Mouse (Mus musculus) c-Kit-positive CD71-positive TER-119-negative erythroid progenitor cells, embryonic 14.5 days (primary cell): ENCODE data around the gene Pfkfb4.

ENCODE experiments used
- DNase-seq: peaks from one replicate; pipeline ENCODE4 v3.0.0-alpha.2; 2013; ENCODE audit warnings: low read depth

Gene Pfkfb4

DNA sequence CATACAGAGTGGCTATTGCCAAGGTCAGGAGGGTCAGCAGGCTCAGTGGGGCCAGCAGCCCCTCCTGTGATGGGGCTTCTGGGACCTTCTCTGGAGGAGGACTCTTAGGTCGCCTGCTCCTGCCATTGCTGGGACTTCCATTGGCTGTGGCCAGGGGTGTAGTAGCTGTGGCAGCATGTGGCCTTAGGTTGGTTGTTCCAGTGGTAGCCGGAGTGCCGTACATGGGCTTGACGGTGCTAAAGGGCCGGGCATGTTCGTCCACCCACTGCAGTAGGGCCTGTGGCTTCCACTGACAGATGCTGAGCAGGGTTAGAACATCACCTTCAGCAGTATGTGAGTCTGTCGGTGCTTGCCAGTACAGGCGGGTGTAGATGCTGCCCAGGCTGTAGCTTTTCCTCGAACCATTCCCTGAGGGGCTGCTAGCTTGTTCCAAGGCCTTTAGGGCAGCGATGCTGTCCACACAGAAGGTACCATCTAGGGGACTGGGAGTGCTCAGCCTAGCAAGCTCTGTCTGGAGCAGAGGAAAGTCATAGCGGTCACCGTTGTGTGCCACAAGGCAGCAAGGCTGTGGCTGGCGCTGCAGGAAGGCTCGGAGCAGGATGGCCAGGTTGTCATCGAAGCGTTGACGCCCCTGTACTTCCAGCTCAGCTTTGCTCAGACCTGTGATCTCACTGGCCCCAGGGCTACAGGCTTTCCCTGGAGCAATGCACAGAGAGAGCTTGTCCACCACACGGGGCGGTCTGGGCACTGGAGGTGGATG is 66.6 kb downstream of the Pfkfb4 start:
- DNase-seq = no peak

DNA sequence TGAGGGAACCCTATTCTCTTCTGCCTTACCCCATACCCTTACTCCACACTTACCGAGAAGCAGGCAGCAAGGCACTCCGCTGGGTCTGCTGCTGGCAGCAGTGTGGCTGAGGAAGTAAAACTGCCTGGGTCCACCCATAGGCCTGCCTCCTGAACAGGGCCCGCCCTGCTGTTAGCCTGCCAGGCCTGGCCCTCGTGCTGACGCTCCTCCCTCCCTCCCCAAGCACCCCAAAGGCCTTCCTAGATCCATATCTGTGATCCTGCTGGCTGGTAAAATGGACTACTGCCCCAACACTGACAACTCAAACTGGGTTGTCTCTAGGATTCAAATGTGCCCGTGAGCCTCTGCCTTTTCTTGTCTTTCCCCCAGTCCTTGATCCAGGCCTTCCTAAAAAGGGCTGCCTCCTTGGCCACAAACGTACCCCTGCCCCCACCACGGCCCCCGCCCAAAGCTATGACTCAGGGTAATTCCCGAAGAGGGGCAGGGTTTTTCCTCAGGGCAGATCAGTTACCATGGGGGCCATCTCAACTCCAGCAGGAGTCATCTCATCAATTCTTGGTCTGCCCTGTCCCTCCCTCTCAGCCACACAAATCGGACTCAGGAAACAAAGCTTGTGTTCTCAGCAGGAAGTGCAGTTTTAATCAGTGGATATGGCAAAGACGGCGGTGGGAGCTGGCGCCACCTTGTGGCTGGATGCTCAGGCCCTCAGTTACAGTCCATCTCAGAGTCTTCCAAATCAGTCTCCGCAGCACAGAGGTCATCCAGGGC is 67.7 kb downstream of the Pfkfb4 start, which contains the start of gene Trex1:
Gene Trex1, minus strand, starts transcription at position 599 of the 768 bp plus-strand sequence.
- DNase-seq = peak; percentile 78

DNA sequence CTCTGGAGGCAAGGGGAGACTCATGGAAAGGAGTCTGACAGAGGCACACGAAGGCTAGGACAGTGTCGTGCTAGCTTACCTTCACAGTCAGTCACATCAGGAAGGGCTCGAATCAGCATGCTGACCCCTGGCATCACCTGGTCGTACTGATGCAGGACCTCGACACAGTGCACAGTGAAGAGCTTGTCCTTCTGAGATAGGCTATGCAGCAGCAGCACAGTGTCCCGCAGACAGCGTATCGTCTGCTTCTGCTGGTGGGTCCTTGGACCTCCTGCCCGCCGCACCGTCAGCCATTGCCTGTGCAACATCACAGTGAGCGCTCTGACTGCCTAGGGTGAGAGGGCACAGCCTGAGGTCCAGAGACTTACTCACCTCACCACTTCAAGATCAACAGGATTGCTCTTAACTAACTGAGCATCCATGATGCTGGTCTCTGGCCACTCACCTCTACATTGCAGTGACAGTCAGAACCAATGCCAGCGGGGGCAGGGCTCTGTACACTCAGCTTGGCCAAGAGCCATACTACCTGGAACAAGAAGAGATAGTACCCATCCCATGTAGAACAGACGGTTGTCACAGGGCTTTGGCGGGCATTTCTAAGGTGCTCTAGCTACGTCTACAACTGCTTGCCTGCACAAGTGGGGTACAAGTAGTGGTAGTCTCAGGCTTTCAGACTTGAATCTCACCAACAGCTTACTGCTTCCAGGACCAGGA is 68.8 kb downstream of the Pfkfb4 start:
- DNase-seq = no peak

DNA sequence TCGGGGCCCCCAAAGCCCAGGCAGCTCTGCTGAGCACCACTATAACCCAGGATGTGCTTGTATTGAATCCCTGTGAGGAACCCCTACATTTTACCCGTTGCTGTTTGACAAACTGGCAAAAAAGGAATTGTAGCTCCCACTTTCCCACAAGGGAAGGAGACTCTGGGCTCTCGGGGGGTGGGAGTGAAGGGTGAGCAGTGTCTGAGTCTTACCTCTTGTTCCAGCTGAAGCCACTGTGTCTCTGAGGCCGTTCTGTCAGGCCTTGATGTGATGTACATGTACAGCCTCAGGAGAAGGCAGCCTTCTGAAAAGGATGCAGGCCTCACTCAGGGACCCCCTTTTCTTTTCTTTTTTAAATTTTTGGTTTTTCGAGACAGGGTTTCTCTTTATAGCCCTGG is 69.3 kb downstream of the Pfkfb4 start:
- DNase-seq = no peak

DNA sequence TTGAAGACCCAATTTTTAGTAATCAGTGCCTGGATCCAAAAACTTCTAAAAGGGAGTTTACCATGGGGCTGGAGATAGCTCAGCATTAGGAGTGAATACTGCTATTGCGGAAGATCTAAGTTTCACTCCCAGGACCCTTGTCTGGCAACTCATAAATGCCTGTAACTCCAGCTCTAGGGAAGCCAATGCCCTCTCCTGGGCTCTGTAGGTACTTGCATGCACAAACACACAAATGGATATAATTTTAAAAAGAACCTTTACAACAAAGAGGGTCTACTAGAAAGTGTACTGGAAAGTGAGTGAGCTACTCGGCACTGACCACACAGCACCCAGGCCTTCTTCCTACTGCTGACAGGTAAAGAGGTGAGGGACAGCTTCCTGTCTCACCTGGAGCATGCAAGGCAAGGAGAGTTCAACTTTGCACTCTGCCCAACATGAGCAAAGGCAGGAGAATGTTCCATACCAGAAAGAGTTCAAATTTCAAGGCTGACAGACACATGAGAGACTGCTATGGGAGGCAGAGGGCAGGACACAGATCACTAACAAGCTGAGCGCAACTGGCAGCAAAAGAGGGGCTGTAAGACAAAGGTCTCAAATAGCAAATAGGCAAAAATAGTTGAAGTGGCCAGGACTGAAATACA is 76.6 kb downstream of the Pfkfb4 start:
- no peak for DNase-seq

DNA sequence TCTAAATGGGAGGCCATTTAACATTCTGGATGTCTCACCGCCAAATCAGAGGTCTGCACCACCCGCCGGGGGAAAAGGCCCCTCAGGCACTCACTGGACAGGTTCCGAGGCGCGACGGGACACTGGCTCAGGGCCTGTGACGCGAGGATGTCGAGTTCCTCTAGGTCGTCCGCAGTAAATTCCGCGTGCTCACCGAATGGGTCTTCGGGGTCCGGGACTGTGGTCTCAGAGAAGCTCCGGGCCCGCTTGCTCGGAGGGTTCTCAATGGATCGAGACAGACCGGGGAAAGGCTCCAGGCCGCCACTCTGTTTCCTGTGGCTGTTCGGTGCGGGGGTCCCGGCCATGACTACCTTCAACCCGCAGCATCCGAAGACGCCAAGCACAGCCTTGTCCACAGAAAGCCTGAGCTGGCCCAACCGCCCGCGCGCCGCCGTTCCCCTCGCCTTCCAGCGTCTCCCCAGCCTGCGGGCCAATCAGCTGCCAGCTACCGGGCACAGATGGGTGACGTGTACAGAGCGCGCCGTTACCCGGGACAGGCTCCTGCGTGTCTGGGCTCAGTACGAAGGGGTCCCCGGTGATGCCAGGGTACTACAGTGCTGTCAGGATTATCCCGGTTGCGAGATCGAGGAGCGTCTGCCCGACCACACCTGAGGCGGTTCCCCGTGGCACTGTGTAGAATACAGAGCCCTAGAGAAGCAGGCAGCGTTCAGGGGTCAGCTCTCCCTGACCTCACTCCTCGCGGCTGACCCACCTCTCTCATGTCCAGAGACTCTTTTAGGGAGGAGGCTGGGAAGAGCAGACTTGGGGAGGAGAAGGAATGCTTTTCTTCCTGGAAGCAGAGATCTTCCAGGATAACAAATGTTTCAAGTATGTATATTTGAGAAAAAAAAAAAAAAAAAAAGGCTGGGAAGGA is 82.3 kb downstream of the Pfkfb4 start, which contains the start of gene Atrip:
Gene Atrip, minus strand, starts transcription at position 464 of the 913 bp plus-strand sequence.
- peak; percentile 85 for DNase-seq

DNA sequence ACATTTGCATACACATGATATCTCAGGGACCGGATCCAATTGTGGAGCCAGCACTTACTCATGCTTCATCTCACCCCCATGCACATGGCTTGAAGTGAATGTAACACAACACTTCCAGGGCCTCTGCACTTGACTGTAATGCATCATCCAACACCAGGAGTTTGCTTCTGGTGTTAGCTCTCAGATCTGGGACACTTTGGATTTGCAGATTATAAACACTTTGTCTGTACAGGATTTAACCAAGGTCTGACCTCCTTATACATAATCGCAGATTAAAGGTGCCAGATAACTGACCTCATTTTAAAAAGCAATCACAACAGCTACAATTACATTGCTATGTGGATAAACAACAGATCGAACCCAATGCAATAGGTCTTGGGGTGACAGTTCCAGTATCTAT is 88.9 kb downstream of the Pfkfb4 start:
- DNase-seq = no peak

DNA sequence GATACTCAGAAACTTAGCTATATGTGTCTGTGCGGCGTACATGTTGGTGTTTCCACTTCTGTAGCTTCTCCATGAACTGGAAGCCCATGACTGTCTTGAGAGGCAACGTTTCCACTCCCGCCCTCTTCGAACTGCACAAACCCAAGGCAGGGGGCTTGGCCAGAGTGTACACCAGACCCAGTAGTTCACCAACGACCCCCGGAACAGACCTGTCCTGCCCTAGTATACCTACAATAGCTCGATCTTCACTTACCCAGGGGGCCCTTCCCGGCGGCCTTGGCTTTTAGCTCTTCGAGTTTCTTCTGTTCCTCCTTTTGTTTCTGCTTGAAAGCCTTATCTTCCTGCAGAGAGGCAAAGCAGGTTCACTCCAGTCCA is 90.2 kb downstream of the Pfkfb4 start:
- DNase-seq = no peak
